Mouse (Mus musculus): Measurements from ENCODE around the gene Siva1. TPM values are rescaled to one million over a fixed set of nuclear protein-coding genes. Genes with fewer than 3 reads are reported as not detected.
A peak's percentile ranks its signal among the peaks of the same experiment; 100 is the strongest.

The Siva1 gene
- 250 and 274 TPM in 2 replicates for polyA plus RNA-seq (2014; fragmentation: Nextera tagmentation; extraction: Ambion mirVana)

GRCm38 (mm10) chr12:112644180-112644854 lies at the start of gene Siva1:
Gene Siva1, plus strand, starts transcription at chr12:112644679.
- WGBS = 2% methylated on average over 46 of the region's 46 CpGs
- Histone ChIP-seq H3K4me2 (replicated peaks; ENCODE audit: low read depth, low read length) (peak within 1 kb of the TSS; percentile 88), H3K27ac (ENCODE audit: low read length) (peak within 1 kb of the TSS; percentile 85), H3K4me1 (ENCODE audit: control insufficient read depth, insufficient read depth, low read length) (peaks cover 11% of the 10 kb centered on the region), H3K36me3 (ENCODE audit: control insufficient read depth, insufficient read depth, low read length) (peaks cover 13% of the 10 kb centered on the region), H3K4me3 (ENCODE audit: low read depth, low read length) (peak within 1 kb of the TSS; percentile 85), H3K27me3 (ENCODE audit: control insufficient read depth, insufficient read depth, low read length) (no peaks in the 10 kb centered on the region), H3K9ac (replicated peaks; ENCODE audit: low read depth, low read length) (peak within 1 kb of the TSS; percentile 74), H3K9me3 (ENCODE audit: control insufficient read depth, low read depth, low read length) (no peaks in the 10 kb centered on the region)
- ATAC-seq (ENCODE audit: insufficient number of reproducible peaks, insufficient read depth, low FRiP score, low read depth) = peak; percentile 97

DNA sequence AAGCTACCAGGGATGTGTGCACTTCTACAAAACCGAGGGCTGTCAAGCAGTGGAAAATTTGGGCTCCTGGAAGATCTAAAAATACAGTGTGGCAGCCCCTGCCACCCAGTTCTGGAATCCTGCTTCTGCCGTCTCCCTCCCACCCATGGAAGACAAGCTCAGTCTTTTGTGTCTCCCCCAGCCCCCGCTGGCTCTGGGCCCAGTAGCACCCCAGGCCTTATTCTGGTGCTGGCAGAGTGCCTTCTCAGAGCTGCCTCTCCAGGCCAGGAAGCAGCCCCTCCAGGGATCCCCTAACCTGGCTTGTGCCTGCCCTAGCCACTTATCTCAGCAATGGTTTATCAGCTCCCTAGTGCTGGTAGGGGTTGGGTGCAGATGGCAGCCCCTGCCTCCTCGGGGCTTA lies 49.5 kb upstream of the Siva1 start:
- no peak for ATAC-seq (ENCODE audit: insufficient number of reproducible peaks, insufficient read depth, low FRiP score, low read depth)
- H3K4me3 ChIP-seq (ENCODE audit: low read depth, low read length) = no peak overlapping the region
- no peak overlapping the region for H3K9ac ChIP-seq (replicated peaks; ENCODE audit: low read depth, low read length)
- H3K27me3 ChIP-seq (ENCODE audit: control insufficient read depth, insufficient read depth, low read length) = no peaks in the 10 kb centered on the region
- H3K4me2 ChIP-seq (replicated peaks; ENCODE audit: low read depth, low read length) = no peak overlapping the region
- peak overlapping the region; percentile 4; the same call in 1 of the 2 replicates for H3K27ac ChIP-seq (ENCODE audit: low read length)
- peaks cover 23% of the 10 kb centered on the region for H3K4me1 ChIP-seq (ENCODE audit: control insufficient read depth, insufficient read depth, low read length)
- H3K9me3 ChIP-seq (ENCODE audit: control insufficient read depth, low read depth, low read length) = no peaks in the 10 kb centered on the region
- H3K36me3 ChIP-seq (ENCODE audit: control insufficient read depth, insufficient read depth, low read length) = no peaks in the 10 kb centered on the region
- 38% methylated on average over 4 of the region's 4 CpGs for WGBS

GRCm38 (mm10) chr12:112595626-112596025 lies 48.9 kb upstream of the Siva1 start:
- Histone ChIP-seq H3K27me3 (ENCODE audit: control insufficient read depth, insufficient read depth, low read length) (no peaks in the 10 kb centered on the region), H3K4me2 (replicated peaks; ENCODE audit: low read depth, low read length) (no peak overlapping the region), H3K4me1 (ENCODE audit: control insufficient read depth, insufficient read depth, low read length) (peaks cover 23% of the 10 kb centered on the region), H3K9me3 (ENCODE audit: control insufficient read depth, low read depth, low read length) (no peaks in the 10 kb centered on the region), H3K9ac (replicated peaks; ENCODE audit: low read depth, low read length) (no peak overlapping the region), H3K36me3 (ENCODE audit: control insufficient read depth, insufficient read depth, low read length) (no peaks in the 10 kb centered on the region), H3K4me3 (ENCODE audit: low read depth, low read length) (no peak overlapping the region), H3K27ac (ENCODE audit: low read length) (no peak overlapping the region)
- WGBS = 72% methylated on average over 4 of the region's 4 CpGs
- no peak for ATAC-seq (ENCODE audit: insufficient number of reproducible peaks, insufficient read depth, low FRiP score, low read depth)

GRCm38 (mm10) chr12:112596454-112596853 lies 48.0 kb upstream of the Siva1 start:
- Histone ChIP-seq H3K9me3 (ENCODE audit: control insufficient read depth, low read depth, low read length) (no peaks in the 10 kb centered on the region), H3K4me3 (ENCODE audit: low read depth, low read length) (no peak overlapping the region), H3K4me2 (replicated peaks; ENCODE audit: low read depth, low read length) (no peak overlapping the region), H3K4me1 (ENCODE audit: control insufficient read depth, insufficient read depth, low read length) (peaks cover 23% of the 10 kb centered on the region), H3K27me3 (ENCODE audit: control insufficient read depth, insufficient read depth, low read length) (no peaks in the 10 kb centered on the region), H3K9ac (replicated peaks; ENCODE audit: low read depth, low read length) (no peak overlapping the region), H3K36me3 (ENCODE audit: control insufficient read depth, insufficient read depth, low read length) (no peaks in the 10 kb centered on the region; the same call in 1 of the 2 replicates), H3K27ac (ENCODE audit: low read length) (no peak overlapping the region)
- 62% methylated on average over 9 of the region's 9 CpGs for WGBS
- ATAC-seq (ENCODE audit: insufficient number of reproducible peaks, insufficient read depth, low FRiP score, low read depth) = no peak

- H3K27ac ChIP-seq (ENCODE audit: low read length) = no peak overlapping the region
- no peaks in the 10 kb centered on the region for H3K27me3 ChIP-seq (ENCODE audit: control insufficient read depth, insufficient read depth, low read length)
- no peaks in the 10 kb centered on the region; the same call in 1 of the 2 replicates for H3K36me3 ChIP-seq (ENCODE audit: control insufficient read depth, insufficient read depth, low read length)
- no peak overlapping the region for H3K4me2 ChIP-seq (replicated peaks; ENCODE audit: low read depth, low read length)
- ATAC-seq (ENCODE audit: insufficient number of reproducible peaks, insufficient read depth, low FRiP score, low read depth) = no peak
- no peak overlapping the region for H3K9ac ChIP-seq (replicated peaks; ENCODE audit: low read depth, low read length)
- no peaks in the 10 kb centered on the region for H3K9me3 ChIP-seq (ENCODE audit: control insufficient read depth, low read depth, low read length)
- 79% methylated on average over 14 of the region's 14 CpGs for WGBS
- peaks cover 23% of the 10 kb centered on the region for H3K4me1 ChIP-seq (ENCODE audit: control insufficient read depth, insufficient read depth, low read length)
- no peak overlapping the region for H3K4me3 ChIP-seq (ENCODE audit: low read depth, low read length)
These were observed 47.5 kb upstream of the Siva1 start for GRCm38 (mm10) chr12:112596891-112597500.

DNA sequence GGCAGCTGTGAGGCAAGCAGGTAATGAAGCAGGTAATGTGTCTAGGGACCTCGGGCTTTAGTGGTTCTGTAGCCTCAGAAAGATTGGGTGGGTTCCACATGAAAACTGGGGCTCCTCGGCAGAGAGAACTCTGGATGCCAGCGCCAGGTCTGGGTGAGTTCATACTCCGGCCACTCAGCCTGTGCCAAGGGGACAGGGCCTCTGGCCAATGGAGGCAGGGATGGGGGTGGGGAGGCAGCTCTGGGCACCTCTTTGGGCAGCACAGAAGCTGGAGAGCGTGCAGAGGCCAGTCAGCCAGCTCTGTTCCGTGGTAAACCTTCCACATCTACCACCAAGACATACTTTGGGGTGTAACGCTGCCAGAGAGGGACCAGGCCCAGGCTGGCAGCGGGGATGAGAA lies 46.9 kb upstream of the Siva1 start:
- no peaks in the 10 kb centered on the region for H3K9me3 ChIP-seq (ENCODE audit: control insufficient read depth, low read depth, low read length)
- peaks cover 23% of the 10 kb centered on the region for H3K4me1 ChIP-seq (ENCODE audit: control insufficient read depth, insufficient read depth, low read length)
- 85% methylated on average over 8 of the region's 8 CpGs for WGBS
- no peaks in the 10 kb centered on the region for H3K27me3 ChIP-seq (ENCODE audit: control insufficient read depth, insufficient read depth, low read length)
- no peak overlapping the region for H3K4me3 ChIP-seq (ENCODE audit: low read depth, low read length)
- H3K36me3 ChIP-seq (ENCODE audit: control insufficient read depth, insufficient read depth, low read length) = no peaks in the 10 kb centered on the region; the same call in 1 of the 2 replicates
- no peak overlapping the region for H3K27ac ChIP-seq (ENCODE audit: low read length)
- no peak overlapping the region for H3K4me2 ChIP-seq (replicated peaks; ENCODE audit: low read depth, low read length)
- no peak for ATAC-seq (ENCODE audit: insufficient number of reproducible peaks, insufficient read depth, low FRiP score, low read depth)
- H3K9ac ChIP-seq (replicated peaks; ENCODE audit: low read depth, low read length) = no peak overlapping the region

GRCm38 (mm10) chr12:112599198-112599597 lies 45.3 kb upstream of the Siva1 start:
- Histone ChIP-seq H3K9ac (replicated peaks; ENCODE audit: low read depth, low read length) (no peak overlapping the region), H3K4me1 (ENCODE audit: control insufficient read depth, insufficient read depth, low read length) (peaks cover 16% of the 10 kb centered on the region; the same call in 1 of the 2 replicates), H3K9me3 (ENCODE audit: control insufficient read depth, low read depth, low read length) (no peaks in the 10 kb centered on the region), H3K27ac (ENCODE audit: low read length) (no peak overlapping the region), H3K27me3 (ENCODE audit: control insufficient read depth, insufficient read depth, low read length) (no peaks in the 10 kb centered on the region), H3K36me3 (ENCODE audit: control insufficient read depth, insufficient read depth, low read length) (no peaks in the 10 kb centered on the region; the same call in none of the 2 replicates), H3K4me3 (ENCODE audit: low read depth, low read length) (no peak overlapping the region), H3K4me2 (replicated peaks; ENCODE audit: low read depth, low read length) (no peak overlapping the region)
- ATAC-seq (ENCODE audit: insufficient number of reproducible peaks, insufficient read depth, low FRiP score, low read depth) = no peak
- WGBS = 29% methylated on average over 4 of the region's 4 CpGs

- Histone ChIP-seq H3K27ac (ENCODE audit: low read length) (no peak overlapping the region), H3K4me2 (replicated peaks; ENCODE audit: low read depth, low read length) (no peak overlapping the region), H3K9ac (replicated peaks; ENCODE audit: low read depth, low read length) (no peak overlapping the region), H3K4me1 (ENCODE audit: control insufficient read depth, insufficient read depth, low read length) (peaks cover 10% of the 10 kb centered on the region; the same call in 1 of the 2 replicates), H3K4me3 (ENCODE audit: low read depth, low read length) (no peak overlapping the region), H3K27me3 (ENCODE audit: control insufficient read depth, insufficient read depth, low read length) (no peaks in the 10 kb centered on the region), H3K9me3 (ENCODE audit: control insufficient read depth, low read depth, low read length) (no peaks in the 10 kb centered on the region), H3K36me3 (ENCODE audit: control insufficient read depth, insufficient read depth, low read length) (no peaks in the 10 kb centered on the region; the same call in none of the 2 replicates)
- no peak for ATAC-seq (ENCODE audit: insufficient number of reproducible peaks, insufficient read depth, low FRiP score, low read depth)
- 88% methylated on average over 30 of the region's 30 CpGs for WGBS
These were observed 44.4 kb upstream of the Siva1 start for GRCm38 (mm10) chr12:112599942-112600611.

Measured in stomach, embryonic 14.5 days (tissue).